Mouse (Mus musculus) MEL (cell line): ENCODE measurements around the gene Hprt. TPM values are rescaled to one million over a fixed set of nuclear protein-coding genes. Genes with fewer than 3 reads are reported as not detected.

Experiments
- DNase-seq: peaks from one replicate; pipeline ENCODE4 v3.0.0; 2011; ENCODE audit warnings: low read depth, low spot score
- H3K27ac ChIP-seq: 2 replicates; pipeline ENCODE4 v1.5.1; 2012; ENCODE audit warnings: low read depth, mild to moderate bottlenecking, control low read depth, low read length, moderate library complexity; ENCODE audit not compliant: control insufficient read depth
- H3K27me3 ChIP-seq, 2 experiments: fragments of 150-350 bp in 1 of 2; sonication (generic) in 1 of 2; 2 replicates each; pipeline ENCODE4 v1.6.1; 2012; ENCODE audit warnings: low read length in 2 of 2, mild to moderate bottlenecking in 2 of 2, improper control_type of control experiment in 1 of 2, moderate library complexity in 1 of 2; ENCODE audit not compliant: insufficient read depth in 2 of 2, control insufficient read depth in 1 of 2
- H3K36me3 ChIP-seq, 2 experiments: 2 replicates each; pipeline ENCODE4 v1.6.1; 2012 to 2014; ENCODE audit warnings: low read length in 2 of 2, improper control_type of control experiment in 1 of 2, inconsistent platforms in 1 of 2, mild to moderate bottlenecking in 1 of 2; ENCODE audit not compliant: insufficient read depth in 2 of 2, control insufficient read depth in 1 of 2
- H3K4me1 ChIP-seq, 2 experiments: fragments of 150-350 bp in 1 of 2; sonication (generic) in 1 of 2; 2 replicates each; pipeline ENCODE4 v1.6.1; 2012; ENCODE audit warnings: low read length in 2 of 2, improper control_type of control experiment in 1 of 2, mild to moderate bottlenecking in 1 of 2; ENCODE audit not compliant: insufficient read depth in 2 of 2, control insufficient read depth in 1 of 2
- H3K4me3 ChIP-seq, 2 experiments: fragments of 150-350 bp in 1 of 2; sonication (generic) in 1 of 2; 2 replicates each; pipeline ENCODE4 v1.5.1; 2012; ENCODE audit warnings: low read depth in 2 of 2, low read length in 2 of 2, mild to moderate bottlenecking in 2 of 2, moderate library complexity in 2 of 2, control low read depth in 1 of 2, improper control_type of control experiment in 1 of 2; ENCODE audit not compliant: control insufficient read depth in 1 of 2, insufficient read depth in 1 of 2
- H3K79me2 ChIP-seq: 2 replicates; pipeline ENCODE4 v1.6.1; 2012; ENCODE audit warnings: mild to moderate bottlenecking, low read length, moderate library complexity; ENCODE audit not compliant: control insufficient read depth, poor library complexity, insufficient read depth
- H3K9ac ChIP-seq: 2 replicates; pipeline ENCODE4 v1.6.1; 2012; ENCODE audit warnings: low read depth, mild to moderate bottlenecking, control low read depth, low read length, moderate library complexity; ENCODE audit not compliant: control insufficient read depth, poor library complexity, severe bottlenecking
- H3K9me3 ChIP-seq: fragments of 150-350 bp; sonication (generic); replicated peaks from 2 replicates; pipeline ENCODE4 v1.6.1; 2012; ENCODE audit warnings: mild to moderate bottlenecking, low read length, improper control_type of control experiment, moderate library complexity; ENCODE audit not compliant: insufficient read depth
- BHLHE40 ChIP-seq: IDR thresholded peaks from 2 replicates; pipeline ENCODE4 v1.6.1; 2012; ENCODE audit warnings: low read depth, mild to moderate bottlenecking, inconsistent platforms, low read length, improper control_type of control experiment, borderline replicate concordance
- CHD1 ChIP-seq: IDR thresholded peaks from 2 replicates; pipeline ENCODE4 v1.6.1; 2012; ENCODE audit warnings: low read depth, mild to moderate bottlenecking, inconsistent platforms, low read length, improper control_type of control experiment
- CHD2 ChIP-seq: IDR thresholded peaks from 2 replicates; pipeline ENCODE4 v1.6.1; 2011; ENCODE audit warnings: low read length, improper control_type of control experiment
- CTCF ChIP-seq, 3 experiments: IDR thresholded peaks in 2 of 3; conservative IDR thresholded peaks in 1 of 3; 2 replicates each; pipeline ENCODE4 v1.5.1; 2011 to 2012; ENCODE audit warnings: low read length in 3 of 3, low read depth in 2 of 3, mild to moderate bottlenecking in 2 of 3, improper control_type of control experiment in 1 of 3, inconsistent platforms in 1 of 3, mixed read lengths in 1 of 3, moderate library complexity in 1 of 3; ENCODE audit not compliant: control insufficient read depth in 1 of 3, insufficient read depth in 1 of 3, poor library complexity in 1 of 3, severe bottlenecking in 1 of 3
- ELF1 ChIP-seq: IDR thresholded peaks from 2 replicates; pipeline ENCODE4 v1.6.1; 2014; ENCODE audit warnings: low read depth, mild to moderate bottlenecking, inconsistent platforms, low read length, improper control_type of control experiment, moderate library complexity
- EP300 ChIP-seq, 2 experiments: IDR thresholded peaks; 2 replicates each; pipeline ENCODE4 v1.6.1; 2011; ENCODE audit warnings: improper control_type of control experiment in 2 of 2, low read length in 2 of 2, low read depth in 1 of 2, mild to moderate bottlenecking in 1 of 2
- ETS1 ChIP-seq: IDR thresholded peaks from 2 replicates; pipeline ENCODE4 v1.6.1; 2012; ENCODE audit warnings: low read depth, mild to moderate bottlenecking, inconsistent platforms, low read length, improper control_type of control experiment, moderate library complexity
- GABPA ChIP-seq: IDR thresholded peaks from 2 replicates; pipeline ENCODE4 v1.6.1; 2012; ENCODE audit warnings: low read depth, mild to moderate bottlenecking, inconsistent platforms, low read length, improper control_type of control experiment, moderate library complexity
- HCFC1 ChIP-seq: IDR thresholded peaks from 2 replicates; pipeline ENCODE4 v1.6.1; 2012; ENCODE audit warnings: low read depth, mild to moderate bottlenecking, inconsistent platforms, low read length, improper control_type of control experiment, moderate library complexity
- JUND ChIP-seq: IDR thresholded peaks from 2 replicates; pipeline ENCODE4 v1.6.1; 2011; ENCODE audit warnings: low read depth, mild to moderate bottlenecking, improper control_type of control experiment, low read length
- KAT2A ChIP-seq: conservative IDR thresholded peaks from 2 replicates; pipeline ENCODE4 v1.6.1; 2012; ENCODE audit warnings: low read depth, low read length, improper control_type of control experiment, inconsistent platforms
- MAFK ChIP-seq: IDR thresholded peaks from 2 replicates; pipeline ENCODE4 v1.6.1; 2011; ENCODE audit warnings: low read depth, mild to moderate bottlenecking, low read length, improper control_type of control experiment, borderline replicate concordance
- MAX ChIP-seq: IDR thresholded peaks from 2 replicates; pipeline ENCODE4 v1.6.1; 2011; ENCODE audit warnings: low read length, improper control_type of control experiment
- MAZ ChIP-seq: IDR thresholded peaks from 2 replicates; pipeline ENCODE4 v1.6.1; 2012; ENCODE audit warnings: low read depth, mild to moderate bottlenecking, inconsistent platforms, low read length, improper control_type of control experiment
- MEF2A ChIP-seq: IDR thresholded peaks from 2 replicates; pipeline ENCODE4 v1.6.1; 2014; ENCODE audit warnings: low read depth, mild to moderate bottlenecking, inconsistent platforms, low read length, improper control_type of control experiment; ENCODE audit not compliant: poor library complexity, insufficient replicate concordance, severe bottlenecking; ENCODE audit errors: extremely low read depth
- MXI1 ChIP-seq: IDR thresholded peaks from 2 replicates; pipeline ENCODE4 v1.6.1; 2011; ENCODE audit warnings: mild to moderate bottlenecking, low read depth, low read length, improper control_type of control experiment
- NELFE ChIP-seq: IDR thresholded peaks from 2 replicates; pipeline ENCODE4 v1.6.1; 2011; ENCODE audit warnings: low read depth, low read length, improper control_type of control experiment
- POLR2A ChIP-seq, 2 experiments: IDR thresholded peaks; 2 replicates each; pipeline ENCODE4 v1.6.1; 2011 to 2012; ENCODE audit warnings: low read length in 2 of 2, mild to moderate bottlenecking in 2 of 2, control low read depth in 1 of 2, improper control_type of control experiment in 1 of 2, low read depth in 1 of 2, moderate library complexity in 1 of 2; ENCODE audit not compliant: control insufficient read depth in 1 of 2, insufficient read depth in 1 of 2, poor library complexity in 1 of 2
- POLR2AphosphoS2 ChIP-seq: IDR thresholded peaks from 2 replicates; pipeline ENCODE4 v1.6.1; 2011; ENCODE audit warnings: low read length, improper control_type of control experiment
- RAD21 ChIP-seq: IDR thresholded peaks from 2 replicates; pipeline ENCODE4 v1.6.1; 2011; ENCODE audit warnings: mild to moderate bottlenecking, low read depth, low read length, improper control_type of control experiment
- TCF12 ChIP-seq: IDR thresholded peaks from 2 replicates; pipeline ENCODE4 v1.6.1; 2014; ENCODE audit warnings: low read depth, mild to moderate bottlenecking, inconsistent platforms, low read length, improper control_type of control experiment, moderate library complexity
- USF1 ChIP-seq: IDR thresholded peaks from 2 replicates; pipeline ENCODE4 v1.6.1; 2014; ENCODE audit warnings: low read depth, mild to moderate bottlenecking, inconsistent platforms, low read length, improper control_type of control experiment, moderate library complexity
- ZKSCAN1 ChIP-seq: IDR thresholded peaks from 2 replicates; pipeline ENCODE4 v1.6.1; 2012; ENCODE audit warnings: low read depth, mild to moderate bottlenecking, inconsistent platforms, low read length, improper control_type of control experiment, moderate library complexity
- ZMIZ1 ChIP-seq: IDR thresholded peaks from 2 replicates; pipeline ENCODE4 v1.6.1; 2012; ENCODE audit warnings: low read depth, mild to moderate bottlenecking, inconsistent platforms, low read length, improper control_type of control experiment, moderate library complexity
- polyA plus RNA-seq, 2 experiments: library from polyadenylated mRNA; stranded (reverse) in 1 of 2; unstranded in 1 of 2; fragments of >175 nt in 1 of 2; fragments of >200 nt in 1 of 2; gene quantifications; 2 replicates each; pipeline versions ENCODE4 v1.2.1 to v1.2.4; 2012; ENCODE audit warnings: low replicate concordance in 2 of 2, low read depth in 1 of 2; ENCODE audit not compliant: insufficient read length in 2 of 2, insufficient read depth in 1 of 2, missing spikeins in 1 of 2
- total RNA-seq: library from RNA; depleted of rRNA; stranded (reverse); fragments of 300-350 nt; gene quantifications from 2 replicates; pipeline ENCODE4 v1.2.3, GENCODE M21; 2012

Gene Hprt
- total and polyA plus RNA-seq, 3 experiments = 113 to 117 TPM; not detected in 1

GRCm38 (mm10) chrX:53025471-53026223 lies 37.7 kb downstream of the Hprt start:
- Histone ChIP-seq H3K79me2 (no peaks in the 10 kb centered on the region), H3K27me3 (no peaks in the 10 kb centered on the region), H3K4me3 (no peak overlapping the region), H3K27ac (no peak overlapping the region), H3K4me1 (peaks cover 0 to 3% of the 10 kb centered on the region in 2 experiments; a peak in 3 of 4 replicates), H3K9ac (no peak overlapping the region), H3K36me3 (peaks cover 2 to 4% of the 10 kb centered on the region in 2 experiments; a peak in 2 of 4 replicates), H3K9me3 (no peaks in the 10 kb centered on the region)
- TF ChIP-seq RAD21 = no peak
- TF ChIP-seq POLR2AphosphoS2 = no peak
- no peak for TF ChIP-seq ZMIZ1
- TF ChIP-seq POLR2A (IDR thresholded peaks at IDR 0.05; ENCODE audit: control insufficient read depth in 1 of 2, insufficient read depth in 1 of 2, low read depth in 1 of 2, low read length in 2 of 2, poor library complexity in 1 of 2) = no peak
- no peak for TF ChIP-seq EP300 (IDR thresholded peaks at IDR 0.05; ENCODE audit: low read depth in 1 of 2, low read length in 2 of 2)
- no peak for TF ChIP-seq MAX
- TF ChIP-seq MEF2A = no peak
- no peak for TF ChIP-seq CHD1
- no peak for TF ChIP-seq JUND
- no peak for TF ChIP-seq CTCF (IDR thresholded peaks at IDR 0.05 in 2 of 3, conservative IDR thresholded peaks at IDR 0.05 in 1 of 3; ENCODE audit: control insufficient read depth in 1 of 3, insufficient read depth in 1 of 3, low read depth in 2 of 3, low read length in 3 of 3, poor library complexity in 1 of 3, severe bottlenecking in 1 of 3)
- TF ChIP-seq HCFC1 = no peak
- no peak for DNase-seq

GRCm38 (mm10) chrX:53029559-53029958 lies 41.6 kb downstream of the Hprt start:
- Histone ChIP-seq H3K4me1 (peaks cover 0 to 3% of the 10 kb centered on the region in 2 experiments; a peak in 3 of 4 replicates), H3K27me3 (no peaks in the 10 kb centered on the region), H3K79me2 (no peaks in the 10 kb centered on the region), H3K9me3 (no peaks in the 10 kb centered on the region), H3K27ac (peak overlapping the region; percentile 41), H3K4me3 (peak overlapping the region; percentile 11 to 42; a peak in 3 of 4 replicates), H3K9ac (peak overlapping the region; percentile 53), H3K36me3 (peaks cover 0 to 4% of the 10 kb centered on the region in 2 experiments; a peak in 2 of 4 replicates)
- peak; percentile 69 for DNase-seq
- no peak for TF ChIP-seq MXI1
- no peak for TF ChIP-seq KAT2A
- TF ChIP-seq MAFK = no peak
- no peak for TF ChIP-seq CHD2
- no peak for TF ChIP-seq TCF12
- peak; percentile 56; the same call in 1 of the 2 replicates for TF ChIP-seq USF1
- no peak for TF ChIP-seq MAZ
- no peak for TF ChIP-seq ETS1
- no peak for TF ChIP-seq GABPA
- peak; percentile 56; the same call in 1 of the 2 replicates for TF ChIP-seq ELF1
- no peak for TF ChIP-seq ZKSCAN1
- TF ChIP-seq RAD21 = no peak
- TF ChIP-seq BHLHE40 = peak; percentile 68; the same call in 1 of the 2 replicates
- TF ChIP-seq NELFE = 0 out of 2 replicates have a peak, but pooled peaks have one; percentile 14
- TF ChIP-seq HCFC1 = 0 out of 2 replicates have a peak, but pooled peaks have one; percentile 24
